Mouse (Mus musculus) cortical plate, adult 2 months (tissue): Measurements from ENCODE around the gene Mrpl20. TPM values are rescaled to one million over a fixed set of nuclear protein-coding genes. Genes with fewer than 3 reads are reported as not detected.

ENCODE experiments used
- H3K27ac ChIP-seq: fragments of 200-500 bp; 2 replicates; pipeline ENCODE4 v1.5.1; 2012; ENCODE audit warnings: low read length, control low read depth, inconsistent platforms; ENCODE audit not compliant: insufficient read depth
- H3K4me1 ChIP-seq: fragments of 200-500 bp; 2 replicates; pipeline ENCODE4 v1.6.1; 2011; ENCODE audit warnings: low read length; ENCODE audit not compliant: control insufficient read depth, insufficient read depth
- H3K4me3 ChIP-seq: fragments of 200-500 bp; 2 replicates; pipeline ENCODE4 v1.5.1; 2011; ENCODE audit warnings: mild to moderate bottlenecking, low read length, control low read depth; ENCODE audit not compliant: insufficient read depth
- CTCF ChIP-seq: fragments of 200-500 bp; IDR thresholded peaks from 2 replicates; pipeline ENCODE4 v1.5.1; 2011; ENCODE audit warnings: mild to moderate bottlenecking, control low read depth, low read length; ENCODE audit not compliant: insufficient read depth; ENCODE audit errors: extremely low read depth
- POLR2A ChIP-seq: fragments of 200-500 bp; IDR thresholded peaks from 2 replicates; pipeline ENCODE4 v1.6.1; 2011; ENCODE audit warnings: mild to moderate bottlenecking, low read length, control low read depth; ENCODE audit not compliant: insufficient read depth; ENCODE audit errors: extremely low read depth
- polyA plus RNA-seq: library from polyadenylated mRNA; depleted of rRNA; stranded (reverse); fragments of >200 nt; gene quantifications from 2 replicates; pipeline ENCODE4 v1.2.3, GENCODE M21; 2012; rRNA removed

Mrpl20 gene
- polyA plus RNA-seq = 105 and 110 TPM in 2 replicates

DNA sequence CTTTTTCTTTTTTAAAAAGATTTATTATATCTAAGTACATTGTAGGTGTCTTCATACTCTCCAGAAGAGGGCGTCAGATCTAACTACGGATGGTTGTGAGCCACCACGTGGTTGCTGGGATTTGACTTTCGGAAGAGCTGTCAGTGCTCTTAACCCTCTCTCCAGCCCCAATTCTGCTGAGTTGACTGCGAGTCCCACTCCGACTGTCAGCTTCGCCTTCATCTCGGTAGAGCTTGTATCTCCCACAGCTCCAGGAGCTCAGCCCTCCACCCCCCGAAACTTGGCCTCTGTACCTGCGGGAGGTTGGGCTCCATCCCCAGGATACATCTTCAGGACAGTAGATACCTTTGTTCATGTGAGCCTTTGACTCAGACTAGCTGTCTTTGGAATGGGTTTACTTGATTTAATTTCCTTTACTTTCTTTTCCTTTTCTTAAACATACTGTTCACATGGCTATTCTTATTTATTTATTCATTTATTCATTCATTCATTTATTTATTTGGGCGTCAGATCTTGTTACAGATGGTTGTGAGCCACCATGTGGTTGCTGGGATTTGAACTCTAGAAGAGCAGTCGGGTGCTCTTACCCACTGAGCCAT, at the start of gene Mrpl20:
Gene Mrpl20, plus strand, starts transcription at position 138 of the 599 bp plus-strand sequence.
- Histone ChIP-seq H3K4me1 (peaks cover 3% of the 10 kb centered on the region; the same call in 1 of the 2 replicates), H3K4me3 (peak within 1 kb of the TSS; percentile 96), H3K27ac (peak within 1 kb of the TSS; percentile 43; the same call in 1 of the 2 replicates)
- TF ChIP-seq CTCF = no peak
- no peak for TF ChIP-seq POLR2A

DNA sequence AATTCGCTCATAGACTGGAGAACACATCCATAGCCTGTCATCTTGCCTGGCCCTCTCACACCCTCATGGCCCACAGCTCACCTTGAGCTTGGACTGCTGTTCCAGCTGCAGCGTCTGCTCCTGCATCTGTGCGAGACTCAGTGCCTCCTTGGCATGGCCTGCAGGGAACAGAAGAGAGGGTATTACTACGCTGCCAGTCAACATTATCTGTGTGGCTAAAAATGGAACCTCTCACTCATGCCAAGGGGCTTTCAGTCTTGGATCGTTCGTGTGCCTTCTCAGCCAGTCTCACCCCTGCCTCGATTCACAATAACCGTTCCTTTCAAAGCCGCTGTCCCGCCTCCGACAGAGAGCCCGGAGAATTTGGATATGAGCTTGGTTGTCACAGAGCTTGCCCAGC, 45.7 kb upstream of the Mrpl20 start:
- TF ChIP-seq POLR2A (no peak), CTCF (no peak)
- H3K27ac ChIP-seq = no peak overlapping the region
- H3K4me3 ChIP-seq = no peak overlapping the region
- H3K4me1 ChIP-seq = peaks cover 2% of the 10 kb centered on the region; the same call in 1 of the 2 replicates

DNA sequence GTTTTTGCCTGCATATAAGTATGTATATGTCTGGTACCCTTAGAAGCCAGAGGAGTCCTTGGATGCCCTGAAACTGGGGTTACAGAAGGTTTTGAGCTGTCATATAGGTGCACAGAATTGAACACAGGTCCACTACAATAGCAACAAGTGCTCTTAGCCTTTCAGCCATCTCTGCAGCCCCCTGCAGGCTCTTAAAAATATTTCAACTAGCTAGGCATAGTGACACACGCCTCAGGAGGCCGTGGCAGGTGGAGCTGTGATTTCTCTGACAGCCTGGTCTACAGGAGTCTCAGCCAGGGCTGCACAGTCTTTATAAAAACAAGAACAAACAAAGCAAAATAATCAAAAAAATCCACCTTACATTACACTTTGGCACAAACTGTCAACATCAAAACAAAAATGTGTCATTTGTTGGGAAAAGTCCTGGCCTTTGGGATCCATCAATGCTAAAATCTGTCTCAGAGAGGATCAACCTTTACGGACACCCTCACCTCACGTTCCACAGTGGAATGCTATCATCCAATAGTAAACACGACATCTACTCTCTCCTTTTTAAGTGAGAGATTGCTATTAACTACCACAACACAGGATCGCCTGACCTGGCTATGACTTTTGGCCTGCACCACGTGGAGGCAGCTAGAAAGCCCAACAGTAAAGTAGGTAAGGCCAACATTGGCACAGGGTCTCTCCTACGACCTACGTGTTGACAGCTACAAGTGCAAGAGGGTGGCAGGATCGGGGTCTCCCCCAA, 42.6 kb upstream of the Mrpl20 start:
- Histone ChIP-seq H3K27ac (no peak overlapping the region), H3K4me1 (peaks cover 2% of the 10 kb centered on the region; the same call in 1 of the 2 replicates), H3K4me3 (peak overlapping the region; percentile 78)
- TF ChIP-seq CTCF (peak; percentile 19; the same call in 1 of the 2 replicates), POLR2A (no peak)

DNA sequence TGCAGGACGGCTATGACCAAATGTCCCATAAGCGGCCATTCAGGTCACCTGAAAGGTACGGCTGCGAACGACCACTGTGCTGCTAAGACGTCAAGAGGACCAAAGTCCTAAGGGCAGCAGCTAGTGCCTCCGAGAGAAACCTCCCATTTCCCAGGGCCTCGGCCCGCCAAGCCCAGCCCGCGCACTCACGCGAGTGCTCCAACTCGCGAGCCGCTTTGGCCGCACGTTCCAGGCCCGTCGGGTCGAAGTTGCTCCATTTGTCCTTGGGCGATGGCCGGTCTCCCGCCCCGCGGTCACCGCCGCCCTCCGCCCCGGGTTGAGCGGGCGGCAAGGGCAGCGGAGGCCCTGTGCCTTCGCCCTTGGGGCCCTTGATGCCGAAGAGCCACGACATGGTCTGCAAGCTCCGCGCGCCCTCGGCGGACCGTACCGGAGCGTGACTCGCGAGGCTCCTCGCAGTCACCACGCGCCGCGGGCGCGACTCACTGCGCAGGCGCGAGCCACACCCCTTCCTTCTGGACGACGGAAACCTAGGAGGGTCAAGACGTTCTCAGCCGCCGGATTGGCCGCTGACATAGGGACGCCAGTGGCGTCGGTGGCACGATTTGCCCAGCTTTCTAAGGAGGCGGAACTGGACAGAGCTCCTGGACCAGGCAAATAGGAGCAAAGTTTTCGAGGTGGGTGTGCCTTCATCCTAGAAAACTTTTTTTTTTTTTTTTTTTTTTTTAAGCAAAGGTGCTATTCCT, 41.9 kb upstream of the Mrpl20 start, which contains the start of gene Atad3a:
Gene Atad3a, minus strand, starts transcription at position 481 of the 743 bp plus-strand sequence.
- no peak within 1 kb of the TSS for H3K27ac ChIP-seq
- peak within 1 kb of the TSS; percentile 78 for H3K4me3 ChIP-seq
- TF ChIP-seq POLR2A (peak; percentile 81), CTCF (no peak)
- peaks cover 2% of the 10 kb centered on the region; the same call in 1 of the 2 replicates for H3K4me1 ChIP-seq

DNA sequence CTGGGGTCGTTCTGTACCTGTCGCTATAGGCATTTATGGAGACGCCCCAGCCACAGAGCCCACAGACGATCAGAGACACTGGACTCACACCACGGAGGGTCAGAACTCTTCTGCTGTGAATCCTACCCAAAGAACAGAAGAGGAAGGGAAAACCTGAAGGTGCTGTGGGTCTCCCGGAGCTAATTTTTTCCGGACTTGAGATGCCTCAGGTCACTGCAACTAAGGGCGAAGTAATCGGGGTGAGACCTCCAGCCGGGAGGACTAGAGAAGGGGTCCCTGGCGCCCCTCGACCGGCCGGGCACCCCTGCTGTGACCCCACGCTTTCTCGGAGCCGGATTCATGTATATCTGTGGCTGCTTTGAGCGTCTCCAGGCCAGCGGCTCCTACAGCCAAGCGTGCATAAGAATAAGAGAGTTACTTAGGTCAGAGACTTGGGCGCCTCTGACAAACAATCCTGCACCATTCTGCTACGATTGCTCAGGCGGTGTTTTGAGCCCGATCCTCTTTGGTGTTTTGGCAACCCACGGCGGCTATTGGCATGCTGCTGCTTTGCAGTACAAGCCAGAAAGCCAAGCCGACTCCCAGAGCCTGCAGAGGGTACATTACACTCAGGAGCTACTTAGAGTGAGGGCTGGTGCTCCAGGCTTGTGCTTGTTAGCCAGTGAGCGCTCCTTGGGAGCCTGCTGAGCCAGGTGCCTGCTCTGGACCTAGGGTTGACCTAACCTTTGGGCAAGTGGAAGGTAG, 41.1 kb upstream of the Mrpl20 start:
- no peak for TF ChIP-seq POLR2A
- no peak for TF ChIP-seq CTCF
- Histone ChIP-seq H3K4me1 (peaks cover 2% of the 10 kb centered on the region; the same call in 1 of the 2 replicates), H3K4me3 (peak overlapping the region; percentile 78), H3K27ac (no peak overlapping the region)

DNA sequence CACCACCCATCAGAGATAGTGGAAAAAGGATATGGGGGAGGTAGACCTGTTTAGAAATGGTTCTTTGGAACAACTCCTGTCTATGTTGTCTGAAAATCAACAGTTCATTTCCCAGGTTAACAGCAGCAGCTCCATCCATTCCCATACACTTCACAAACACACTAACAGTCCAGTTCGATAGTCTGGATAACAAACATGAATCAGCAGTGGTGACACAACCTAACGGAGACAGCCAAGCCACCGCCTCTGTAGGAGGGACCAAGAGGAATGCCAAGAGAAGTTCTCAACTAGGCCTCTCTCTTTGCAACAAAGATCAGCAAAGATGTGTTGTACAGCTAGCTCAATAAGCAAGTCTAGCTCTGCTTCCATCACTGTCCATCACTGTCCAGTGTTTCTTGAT, 40.3 kb upstream of the Mrpl20 start:
- Histone ChIP-seq H3K27ac (no peak overlapping the region), H3K4me1 (peaks cover 2% of the 10 kb centered on the region; the same call in 1 of the 2 replicates), H3K4me3 (no peak overlapping the region)
- TF ChIP-seq POLR2A = no peak
- TF ChIP-seq CTCF = no peak

DNA sequence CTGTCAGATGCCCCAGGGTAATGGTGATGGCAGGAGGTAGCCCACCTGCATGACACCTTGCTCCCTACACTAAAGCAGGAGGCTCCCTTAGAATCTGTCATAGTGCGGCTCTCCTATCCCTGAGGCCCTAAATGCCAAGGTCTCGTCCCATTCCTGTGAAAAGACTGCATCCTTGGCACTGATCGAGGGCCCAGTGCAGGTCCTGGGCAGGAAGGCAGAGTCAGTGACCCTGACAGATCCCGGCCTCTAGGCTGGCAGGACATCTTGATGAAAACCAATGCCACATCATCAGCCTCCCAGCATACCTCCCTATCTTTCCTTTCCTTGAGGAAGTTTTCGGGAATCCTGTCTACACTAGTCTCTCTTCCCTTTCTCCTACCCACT, 33.2 kb upstream of the Mrpl20 start:
- H3K4me3 ChIP-seq = peak overlapping the region; percentile 42
- no peaks in the 10 kb centered on the region for H3K4me1 ChIP-seq
- H3K27ac ChIP-seq = no peak overlapping the region
- TF ChIP-seq POLR2A = no peak
- no peak for TF ChIP-seq CTCF

DNA sequence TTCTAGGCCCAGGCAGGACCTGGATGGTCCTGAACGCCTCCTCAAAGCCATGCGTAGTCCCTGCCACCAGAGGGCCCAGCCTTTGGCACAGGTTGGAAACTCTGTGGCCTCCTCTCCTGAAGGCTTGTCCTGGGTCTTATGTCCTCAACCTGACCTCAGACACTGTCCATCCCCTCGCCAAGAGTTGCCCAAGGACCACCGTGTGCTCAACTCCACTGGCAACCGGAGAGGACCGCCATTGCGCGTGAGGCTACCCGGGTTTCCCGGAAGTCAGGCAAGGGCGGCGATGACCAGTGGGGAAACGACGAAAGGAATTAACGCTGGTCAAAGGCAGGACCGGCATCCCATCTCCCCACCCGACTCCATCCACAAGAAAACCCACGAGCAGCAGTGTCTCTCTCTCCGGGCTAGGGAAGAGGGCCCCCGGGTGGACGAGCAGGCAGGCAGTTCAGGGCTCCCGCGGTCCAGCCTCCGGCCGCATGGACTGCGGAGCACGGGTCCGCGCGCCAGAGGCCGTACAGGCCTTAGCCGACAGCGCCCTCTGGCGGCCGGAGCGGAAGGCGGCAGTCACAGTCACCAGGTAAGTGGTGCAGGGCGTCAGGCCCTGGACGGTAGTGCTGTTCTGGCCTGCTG, 32.7 kb upstream of the Mrpl20 start:
- peak overlapping the region; percentile 31; the same call in 1 of the 2 replicates for H3K27ac ChIP-seq
- TF ChIP-seq POLR2A (peak; percentile 48; the same call in 1 of the 2 replicates), CTCF (peak; percentile 74)
- H3K4me3 ChIP-seq = peak overlapping the region; percentile 42
- H3K4me1 ChIP-seq = 0 out of 2 replicates have a peak, but pooled peaks cover 1% of the 10 kb centered on the region

DNA sequence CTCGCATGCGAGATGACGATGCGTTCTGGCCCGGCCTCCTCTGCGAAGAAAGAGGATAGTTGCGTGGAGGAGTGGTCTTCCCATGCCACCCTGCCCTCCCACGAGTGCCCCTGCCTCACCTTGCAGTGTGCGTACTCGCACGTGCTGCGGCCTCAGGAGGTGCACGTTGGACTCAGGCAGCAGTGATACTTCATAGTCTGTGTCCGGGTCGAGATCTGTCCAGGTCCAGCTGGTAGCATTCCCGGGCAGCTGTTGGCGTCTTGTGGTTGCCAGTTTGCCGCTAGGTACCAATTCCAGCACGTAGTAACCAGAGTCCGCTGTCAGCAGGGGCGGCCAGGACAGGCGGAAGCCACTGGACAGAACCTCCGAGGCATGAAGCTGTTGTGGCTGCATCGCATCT, 32.1 kb upstream of the Mrpl20 start:
- Histone ChIP-seq H3K4me1 (peaks cover 4% of the 10 kb centered on the region; the same call in 1 of the 2 replicates), H3K4me3 (peak overlapping the region; percentile 42; the same call in 1 of the 2 replicates), H3K27ac (0 out of 2 replicates have a peak overlapping the region, but pooled peaks have one; percentile 31)
- TF ChIP-seq POLR2A = no peak
- TF ChIP-seq CTCF = no peak
